Mouse (Mus musculus): ENCODE measurements around the gene Pmp22. TPM values are rescaled to one million over a fixed set of nuclear protein-coding genes. Genes with fewer than 3 reads are reported as not detected.

Pmp22 gene
- polyA plus RNA-seq, 1 experiment from 2014 or later: 82.1 TPM

GRCm38 (mm10) chr11:63201989-63202535 lies 73.3 kb downstream of the Pmp22 start:
- H3K4me2 ChIP-seq (replicated peaks): no peak overlapping the region
- 79% methylated on average over 3 of the region's 3 CpGs for WGBS
- ATAC-seq (ENCODE audit: insufficient number of reproducible peaks, insufficient read depth, low FRiP score, low TSS enrichment): no peak
- H3K4me3 ChIP-seq: no peak overlapping the region
- no peak overlapping the region for H3K27ac ChIP-seq
- no peaks in the 10 kb centered on the region for H3K36me3 ChIP-seq
- no peaks in the 10 kb centered on the region for H3K4me1 ChIP-seq
- no peaks in the 10 kb centered on the region for H3K27me3 ChIP-seq
- H3K9ac ChIP-seq: no peak overlapping the region
- 0 out of 2 replicates have a peak, but pooled peaks cover 3% of the 10 kb centered on the region for H3K9me3 ChIP-seq

Other genes starting within 250 kb of the Pmp22 start
- gene Tvp23b, start 249.5 kb upstream of the Pmp22 start, polyA plus RNA-seq (2016; fragmentation: Nextera tagmentation; extraction: Ambion mirVana): 60.0 and 61.7 TPM in 2 replicates
- 0.32 TPM in 1 of 2 replicates, not detected in the other for gene Cdrt4, start 177.8 kb upstream of the Pmp22 start, polyA plus RNA-seq (2016; fragmentation: Nextera tagmentation; extraction: Ambion mirVana)
- gene Tekt3, start 67.3 kb upstream of the Pmp22 start, polyA plus RNA-seq (2016; fragmentation: Nextera tagmentation; extraction: Ambion mirVana): 0.12 TPM in 1 of 2 replicates, not detected in the other